Mouse (Mus musculus) C2C12 (cell line): ENCODE results near the gene Cetn3. TPM values are rescaled to one million over a fixed set of nuclear protein-coding genes. Genes with fewer than 3 reads are reported as not detected.

Experiments
- H3K27me3 ChIP-seq: one replicate; pipeline ENCODE4 v1.6.1; 2011; ENCODE audit not compliant: control insufficient read depth, insufficient read depth, insufficient read length
- H3K36me3 ChIP-seq: one replicate; pipeline ENCODE4 v1.6.1; 2011; ENCODE audit not compliant: control insufficient read depth, insufficient read depth
- H3K4me3 ChIP-seq: one replicate; pipeline ENCODE4 v1.5.1; 2011; ENCODE audit warnings: mild to moderate bottlenecking, control low read depth; ENCODE audit not compliant: poor library complexity, insufficient read depth, severe bottlenecking
- H3K79me2 ChIP-seq: one replicate; pipeline ENCODE4 v1.6.1; 2011; ENCODE audit not compliant: control insufficient read depth, insufficient read depth
- H3K79me3 ChIP-seq: one replicate; pipeline ENCODE4 v1.6.1; 2011; ENCODE audit warnings: low read depth, control low read depth
- H3ac ChIP-seq: one replicate; pipeline ENCODE3; 2011; ENCODE audit warnings: low read depth; ENCODE audit not compliant: control insufficient read depth, insufficient read length
- CEBPB ChIP-seq: IDR thresholded peaks from one replicate; pipeline ENCODE4 v1.6.1; 2011; ENCODE audit warnings: low read depth, mild to moderate bottlenecking, control low read depth, moderate library complexity
- CTCF ChIP-seq: IDR thresholded peaks from one replicate; pipeline ENCODE4 v1.5.1; 2011; ENCODE audit not compliant: control insufficient read depth, insufficient read depth, insufficient read length
- FOSL1 ChIP-seq: IDR thresholded peaks from one replicate; pipeline ENCODE4 v1.8.0; 2011; ENCODE audit warnings: mild to moderate bottlenecking, low read length; ENCODE audit not compliant: poor library complexity, insufficient read depth, severe bottlenecking
- MAX ChIP-seq: IDR thresholded peaks from one replicate; pipeline ENCODE4 v1.6.1; 2011; ENCODE audit warnings: mild to moderate bottlenecking, control low read depth
- MYOD1 ChIP-seq: IDR thresholded peaks from one replicate; pipeline ENCODE4 v1.6.1; 2011; ENCODE audit warnings: low read depth; ENCODE audit not compliant: control insufficient read depth, insufficient read length
- MYOG ChIP-seq: IDR thresholded peaks from one replicate; pipeline ENCODE4 v1.6.1; 2011; ENCODE audit not compliant: control insufficient read depth, insufficient read length; ENCODE audit errors: extremely low read depth
- USF1 ChIP-seq: IDR thresholded peaks from one replicate; pipeline ENCODE4 v1.6.1; 2011; ENCODE audit warnings: low read depth, mild to moderate bottlenecking, control low read depth, moderate library complexity
- polyA plus RNA-seq: library from polyadenylated mRNA; unstranded; fragments of >200 nt; fragmentation: generic; extraction: Trizol; gene quantifications from one replicate; pipeline ENCODE4 v1.2.1, GENCODE M21; 2012; ENCODE audit warnings: missing spikeins

Gene Cetn3
- polyA plus RNA-seq, 1 experiment = 50.6 TPM

DNA sequence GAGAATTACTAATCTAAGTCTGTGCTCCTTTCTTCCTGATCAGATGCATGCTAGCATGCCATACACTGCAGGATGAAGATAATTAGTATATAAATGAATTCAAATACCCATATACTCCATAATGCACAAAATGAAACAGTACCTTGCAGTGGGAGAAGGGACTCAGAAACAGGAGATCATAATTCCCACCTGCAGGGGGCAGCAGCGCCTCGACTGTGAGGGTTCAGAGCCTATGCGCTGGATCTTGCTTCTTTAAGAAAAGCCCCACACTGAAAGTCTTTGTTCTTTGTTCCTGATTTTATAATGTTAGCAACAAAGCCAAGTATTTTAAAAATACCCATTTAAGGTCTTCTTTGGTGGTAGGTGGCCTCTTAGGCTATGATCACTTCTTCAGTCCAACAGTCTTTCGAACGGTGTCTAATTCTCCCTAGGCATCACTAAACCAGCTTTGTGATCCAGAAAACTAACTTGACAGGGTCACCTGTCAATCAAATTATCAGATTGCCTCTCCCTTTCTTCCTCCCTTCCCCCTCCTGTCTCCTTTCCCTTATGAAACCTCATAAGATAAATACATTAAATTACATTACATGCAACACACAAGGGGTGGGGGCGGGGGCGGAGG, 15.7 kb upstream of the Cetn3 start:
- no peak for TF ChIP-seq CEBPB
- no peak for TF ChIP-seq MYOG
- no peak for TF ChIP-seq USF1
- no peak for TF ChIP-seq CTCF
- no peak for TF ChIP-seq MYOD1
- no peak for TF ChIP-seq MAX
- TF ChIP-seq FOSL1 = no peak
- no peaks in the 10 kb centered on the region for H3K79me3 ChIP-seq
- no peaks in the 10 kb centered on the region for H3K36me3 ChIP-seq
- no peaks in the 10 kb centered on the region for H3K27me3 ChIP-seq
- no peak overlapping the region for H3K4me3 ChIP-seq
- H3K79me2 ChIP-seq = no peaks in the 10 kb centered on the region
- no peak overlapping the region for H3ac ChIP-seq

DNA sequence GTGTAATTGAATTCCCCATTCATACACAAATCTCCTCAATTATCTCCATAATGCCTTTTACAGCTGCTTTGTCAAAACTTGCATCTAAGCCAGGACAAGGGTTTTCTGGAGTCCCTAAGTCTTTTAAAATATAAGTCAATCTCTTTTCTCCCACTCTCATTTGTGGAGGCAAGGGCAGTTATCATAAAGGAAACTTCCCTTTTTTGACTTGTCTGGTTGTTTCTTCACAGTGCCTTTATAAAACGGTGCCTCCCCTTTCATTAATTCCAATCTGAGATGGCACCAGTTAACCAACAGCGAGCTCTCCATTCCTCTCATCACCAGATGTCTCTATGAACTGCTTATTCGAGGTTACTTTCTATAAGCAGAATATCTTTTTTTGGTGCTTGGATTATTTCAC, 6.7 kb upstream of the Cetn3 start:
- no peak overlapping the region for H3K4me3 ChIP-seq
- no peaks in the 10 kb centered on the region for H3K36me3 ChIP-seq
- H3K79me2 ChIP-seq = no peaks in the 10 kb centered on the region
- no peak overlapping the region for H3ac ChIP-seq
- H3K79me3 ChIP-seq = no peaks in the 10 kb centered on the region
- no peak for TF ChIP-seq MAX
- no peak for TF ChIP-seq CEBPB
- no peak for TF ChIP-seq CTCF
- TF ChIP-seq MYOG = no peak
- no peak for TF ChIP-seq FOSL1
- TF ChIP-seq USF1 = no peak
- no peak for TF ChIP-seq MYOD1
- no peaks in the 10 kb centered on the region for H3K27me3 ChIP-seq

DNA sequence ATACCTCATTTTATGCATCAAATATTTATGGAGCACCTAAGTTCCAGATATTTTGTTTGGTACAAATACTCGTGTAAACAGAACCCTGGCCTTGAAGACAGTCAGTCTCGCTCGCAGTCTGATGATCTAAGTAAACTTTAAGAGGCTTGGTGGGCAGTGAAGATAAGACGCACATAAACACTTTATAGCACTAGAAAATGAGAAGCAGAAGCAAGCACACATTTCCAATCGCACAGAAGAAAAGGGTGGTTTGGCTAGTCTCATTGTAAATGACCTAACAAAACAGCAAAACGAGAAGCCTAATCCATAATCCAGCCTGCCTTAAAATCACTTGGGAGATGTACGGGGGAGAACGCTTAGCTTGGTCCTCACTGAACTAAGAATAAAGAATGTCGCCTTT, 402 bp upstream of the Cetn3 start:
- no peaks in the 10 kb centered on the region for H3K27me3 ChIP-seq
- no peak overlapping the region for H3ac ChIP-seq
- peaks cover 12% of the 10 kb centered on the region for H3K79me3 ChIP-seq
- H3K4me3 ChIP-seq = no peak overlapping the region
- TF ChIP-seq MYOG = no peak
- TF ChIP-seq CTCF = no peak
- TF ChIP-seq USF1 = no peak
- TF ChIP-seq MAX = no peak
- TF ChIP-seq FOSL1 = no peak
- no peak for TF ChIP-seq MYOD1
- TF ChIP-seq CEBPB = no peak
- peaks cover 24% of the 10 kb centered on the region for H3K79me2 ChIP-seq
- peaks cover 25% of the 10 kb centered on the region for H3K36me3 ChIP-seq

DNA sequence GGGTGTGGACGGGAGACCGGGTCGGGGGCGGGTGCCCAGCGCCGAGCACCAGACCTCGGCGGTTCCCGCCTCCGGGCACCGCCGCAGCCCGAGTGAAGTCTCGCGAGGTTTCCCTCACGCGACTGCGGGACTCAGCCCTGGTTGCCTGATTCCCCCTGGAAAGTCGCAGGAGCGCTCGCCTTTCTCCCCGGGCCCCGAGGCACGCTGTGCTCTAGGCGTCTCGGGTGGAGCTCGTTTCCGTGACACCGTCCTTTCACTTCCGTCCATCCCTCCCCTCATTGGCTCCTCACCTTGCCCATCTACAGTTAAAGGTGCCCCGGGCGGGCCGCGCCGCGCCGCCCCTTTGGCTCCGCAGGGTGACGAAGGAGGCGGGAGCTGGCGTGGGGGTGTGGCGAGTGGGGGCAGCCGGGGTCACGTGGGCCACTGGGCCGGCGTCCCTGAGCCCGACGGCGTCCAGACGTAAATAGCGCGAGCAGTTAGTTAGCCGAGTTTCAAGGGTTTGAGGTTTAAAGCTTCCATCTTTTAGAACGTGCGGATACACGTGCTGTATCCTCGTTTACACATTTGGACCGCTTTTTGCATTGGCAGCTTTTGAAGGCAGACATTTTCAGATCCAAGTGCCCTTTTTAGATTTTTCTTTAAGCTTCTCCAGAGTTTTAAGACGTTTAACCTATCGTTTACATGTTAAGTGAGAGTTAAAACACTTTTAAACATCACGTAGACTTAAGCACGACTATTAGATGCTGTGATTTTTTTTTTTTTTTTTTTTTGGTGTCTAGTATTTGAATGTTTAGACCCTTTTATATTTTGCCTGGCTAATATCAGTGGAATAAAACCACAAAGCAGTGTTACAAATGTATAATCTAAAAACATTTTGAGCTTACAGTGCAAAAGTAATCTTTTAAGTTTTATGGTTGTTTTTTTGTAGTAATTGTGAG, 797 bp downstream of the Cetn3 start:
- TF ChIP-seq MAX (peak; percentile 97), USF1 (peak; percentile 94), FOSL1 (no peak), CEBPB (no peak)
- Histone ChIP-seq H3K79me3 (peaks cover 16% of the 10 kb centered on the region), H3K4me3 (peak overlapping the region; percentile 74), H3ac (peak overlapping the region; percentile 97), H3K36me3 (peaks cover 36% of the 10 kb centered on the region), H3K79me2 (peaks cover 28% of the 10 kb centered on the region), H3K27me3 (no peaks in the 10 kb centered on the region)

DNA sequence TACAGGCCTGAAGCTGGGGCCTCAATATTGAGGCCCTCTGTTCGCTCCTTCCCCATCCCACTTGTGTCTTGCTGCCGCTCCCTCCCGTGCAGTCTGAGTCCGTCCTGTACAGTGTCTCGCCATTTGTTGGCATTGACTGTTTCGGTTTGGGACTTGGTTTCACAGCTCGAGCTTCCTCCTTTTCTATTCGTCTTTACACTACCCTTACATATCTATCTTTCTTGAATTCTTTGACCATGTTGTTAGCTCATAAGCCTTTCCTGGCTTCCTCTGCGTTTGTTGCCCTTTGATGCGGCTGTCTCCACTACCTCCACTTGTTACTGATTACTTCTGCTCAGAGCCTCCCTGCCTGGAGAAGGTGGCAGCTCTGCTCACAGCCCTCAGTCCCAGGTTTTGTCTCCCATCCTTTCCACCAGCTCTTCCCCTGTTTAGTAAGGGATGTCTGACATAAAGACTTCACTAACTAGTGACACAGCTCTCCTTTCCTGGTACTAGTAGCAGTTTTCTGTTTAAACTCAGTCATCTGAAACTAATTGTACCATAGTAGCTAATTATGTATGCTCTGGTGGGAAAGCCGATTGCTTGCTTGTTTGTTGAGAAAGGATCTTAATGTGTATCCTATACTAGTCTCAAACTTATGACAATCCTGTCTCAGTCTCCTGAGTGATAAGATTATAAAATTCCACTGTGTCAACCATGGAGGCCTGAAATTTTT, 3.0 kb downstream of the Cetn3 start:
- Histone ChIP-seq H3K36me3 (peaks cover 41% of the 10 kb centered on the region), H3K79me2 (peaks cover 28% of the 10 kb centered on the region), H3ac (no peak overlapping the region), H3K79me3 (peaks cover 16% of the 10 kb centered on the region), H3K4me3 (no peak overlapping the region), H3K27me3 (no peaks in the 10 kb centered on the region)
- TF ChIP-seq CTCF (no peak), CEBPB (no peak), MYOG (no peak), FOSL1 (no peak), USF1 (no peak), MAX (no peak), MYOD1 (no peak)
